In the genomic region with DNA sequence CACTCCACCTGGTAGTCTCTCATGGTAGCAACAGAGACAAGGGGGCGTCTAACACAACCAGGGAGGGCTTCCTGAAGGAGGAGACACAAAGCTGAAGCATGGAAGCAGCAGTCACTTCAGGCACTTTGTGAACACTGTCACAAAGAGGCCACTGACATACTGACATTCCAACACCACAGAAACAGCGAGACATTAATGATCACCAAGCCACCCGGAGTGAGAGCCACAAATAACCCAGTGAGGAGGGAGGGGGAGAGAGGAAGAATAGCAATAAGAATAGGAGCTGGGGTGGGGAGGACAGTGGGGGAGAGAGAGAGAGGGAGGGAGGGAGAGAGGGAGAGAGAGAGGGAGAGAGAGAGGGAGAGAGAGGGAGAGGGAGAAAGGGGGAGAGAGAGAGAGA, we compare ENCODE assay signal across 18 mouse cellular contexts. TPM values are rescaled to one million over a fixed set of nuclear protein-coding genes. Genes with fewer than 3 reads are reported as not detected.
DNase-seq lines count a peak whose midpoint lies in the region; ATAC-seq lines count a peak whose summit lies in the region.
"Had no signal": no experiment of that assay in that cellular context is flagged by ENCODE, and none has a peak within 500 bp of the region (broad histone marks: within the 10 kb centered on the region; RNA-seq: fewer than 3 reads in every experiment).

No protein-coding gene starts in this region.

- H3K4me1 ChIP-seq in heart, embryonic 16.5 days (ENCODE audit: control insufficient read depth, insufficient read depth, low read length) = peaks cover 9% of the 10 kb centered on the region
- H3K4me1 ChIP-seq in midbrain, embryonic 11.5 days (ENCODE audit: control insufficient read depth, insufficient read depth, low read length) = no peaks in the 10 kb centered on the region; the same call in 1 of the 2 replicates
- H3K4me1 ChIP-seq: limb, embryonic 10.5 days had no signal

- H3K4me2 ChIP-seq in heart, embryonic 16.5 days (ENCODE audit: low read depth, low read length) = peak overlapping the region; percentile 39
- H3K4me2 ChIP-seq in midbrain, embryonic 11.5 days = no peak overlapping the region
- H3K4me2 ChIP-seq: hindbrain, embryonic 13.5 days; liver, embryonic 11.5 days; midbrain, embryonic 13.5 days had no signal

- H3K36me3 ChIP-seq in heart, embryonic 16.5 days (ENCODE audit: control insufficient read depth, insufficient read depth) = no peaks in the 10 kb centered on the region
- H3K36me3 ChIP-seq in midbrain, embryonic 11.5 days (ENCODE audit: control insufficient read depth, insufficient read depth, low read length) = no peaks in the 10 kb centered on the region
- H3K36me3 ChIP-seq: embryonic facial prominence, embryonic 10.5 days; hindbrain, embryonic 13.5 days; limb, embryonic 10.5 days; midbrain, embryonic 13.5 days had no signal

- peak; percentile 82 for ATAC-seq in heart, embryonic 16.5 days (replicated peaks; ENCODE audit: extremely low read depth, insufficient read depth, low FRiP score)
- ATAC-seq in midbrain, embryonic 11.5 days (ENCODE audit: low FRiP score) = no peak
- ATAC-seq: intestine, postnatal 0 days; midbrain, embryonic 13.5 days had no signal

- peak overlapping the region; percentile 87 for H3K27ac ChIP-seq in heart, embryonic 16.5 days (ENCODE audit: low read length)
- no peak overlapping the region for H3K27ac ChIP-seq in midbrain, embryonic 11.5 days (ENCODE audit: low read depth, low read length)
- H3K27ac ChIP-seq: embryonic facial prominence, embryonic 10.5 days; hindbrain, embryonic 13.5 days; limb, embryonic 10.5 days; midbrain, embryonic 13.5 days had no signal

- intact Hi-C loops in heart, postnatal 14 days (cut with DNase I) = no loop called here

- 32% methylated on average over 3 of the region's 3 CpGs for WGBS in heart, embryonic 16.5 days
- 38% methylated on average over 3 of the region's 3 CpGs for WGBS in midbrain, embryonic 11.5 days

- H3K4me3 ChIP-seq in heart, embryonic 16.5 days (ENCODE audit: low read length) = no peak overlapping the region
- H3K4me3 ChIP-seq in midbrain, embryonic 11.5 days (ENCODE audit: low read depth, low read length) = no peak overlapping the region
- H3K4me3 ChIP-seq: embryonic facial prominence, embryonic 10.5 days; erythroblast, embryonic 14.5 days; hindbrain, embryonic 13.5 days; limb, embryonic 10.5 days; midbrain, embryonic 13.5 days had no signal

- peak; percentile 94 for DNase-seq in heart, adult 11 months
- DNase-seq in heart, postnatal 14 days = no peak
- peak; percentile 55 to 60 for DNase-seq in cerebellum, postnatal 10 days
- DNase-seq in heart, adult 8-10 months (ENCODE audit: low spot score) = peak; percentile 24
- DNase-seq in midbrain, embryonic 11.5 days (ENCODE audit: low spot score, missing footprints) = no peak
- DNase-seq in T-cell, adult 2 months (ENCODE audit: low spot score) = no peak
- DNase-seq: lung, adult 2 months; lung, postnatal 36 days; right cerebral cortex, postnatal 4 days; thymus, postnatal 4 days had no signal

- H3K9ac ChIP-seq in heart, embryonic 16.5 days (ENCODE audit: low read length) = no peak overlapping the region
- no peak overlapping the region for H3K9ac ChIP-seq in midbrain, embryonic 11.5 days (ENCODE audit: low read length)
- H3K9ac ChIP-seq: hindbrain, embryonic 13.5 days had no signal

- H3K27me3 ChIP-seq in heart, embryonic 16.5 days (ENCODE audit: control insufficient read depth, insufficient read depth, low read length) = no peaks in the 10 kb centered on the region
- no peaks in the 10 kb centered on the region for H3K27me3 ChIP-seq in midbrain, embryonic 11.5 days (ENCODE audit: control insufficient read depth, insufficient read depth, low read length)
- H3K27me3 ChIP-seq: hindbrain, embryonic 13.5 days; midbrain, embryonic 13.5 days had no signal

- no peaks in the 10 kb centered on the region for H3K9me3 ChIP-seq in heart, embryonic 16.5 days (replicated peaks; ENCODE audit: control insufficient read depth, low read length)
- H3K9me3 ChIP-seq in midbrain, embryonic 11.5 days (ENCODE audit: control insufficient read depth, low read length) = no peaks in the 10 kb centered on the region
- H3K9me3 ChIP-seq: embryonic facial prominence, embryonic 10.5 days; hindbrain, embryonic 13.5 days; limb, embryonic 10.5 days; midbrain, embryonic 13.5 days had no signal

RNA-seq across cellular contexts. Expression of gene Abcc8, which starts 18.2 kb away (rescaled TPM):
- 10 to 100 TPM; 53.4 to 61.5 TPM for total RNA-seq in heart, postnatal 14 days (2021)
- total RNA-seq in heart, adult 8-10 months (2022) = 10 to 100 TPM; 39.5 to 54.6 (median 45.7) TPM
- polyA plus RNA-seq in heart, embryonic 16.5 days (2015; fragmentation: Nextera tagmentation; extraction: Ambion mirVana) = 26.3 and 32.3 TPM in 2 replicates
- polyA plus RNA-seq in midbrain, embryonic 11.5 days (2014; fragmentation: Nextera tagmentation; extraction: Ambion mirVana) = 0.46 and 0.49 TPM in 2 replicates
- polyA plus RNA-seq: erythroblast, embryonic 14.5 days had no signal

Comparison
In these comparisons a context has a peak if more than half of its experiments do, and no peak if none do; other contexts are left out.
1. DNase-seq: peak in heart, adult 11 months (single experiment), cerebellum, postnatal 10 days (2 of 2) and heart, adult 8-10 months (single experiment); none in heart, postnatal 14 days (0 of 2), midbrain, embryonic 11.5 days (single experiment) and T-cell, adult 2 months (single experiment).